Mouse (Mus musculus): Measurements from ENCODE around the gene Poc1b. TPM values are rescaled to one million over a fixed set of nuclear protein-coding genes. Genes with fewer than 3 reads are reported as not detected.

Poc1b gene
- polyA plus RNA-seq, 1 experiment, result 11.4 TPM

DNA sequence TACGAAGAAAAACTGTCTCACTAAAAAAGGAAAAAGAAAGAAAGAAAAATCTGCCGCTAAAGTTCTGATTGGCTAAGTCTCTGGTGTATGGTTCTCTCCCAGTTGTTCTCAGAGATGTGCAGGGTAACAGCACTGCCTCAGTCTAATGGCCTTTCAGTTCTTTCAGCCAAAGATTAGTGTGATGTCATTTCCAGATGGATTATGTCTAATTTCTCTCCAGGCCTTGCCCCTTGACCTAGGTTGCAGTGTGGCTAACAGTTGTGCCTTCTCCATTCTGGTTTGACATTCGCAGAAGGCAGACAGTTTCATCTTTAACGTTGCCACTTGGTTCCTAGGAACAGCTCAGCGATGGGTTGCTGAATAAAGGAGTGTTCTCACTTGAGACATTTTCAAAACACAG, 94.1 kb downstream of the Poc1b start:
- DNase-seq, result no peak
- H3K27ac ChIP-seq (ENCODE audit: control insufficient read depth, insufficient read depth, low read length), result no peak overlapping the region

DNA sequence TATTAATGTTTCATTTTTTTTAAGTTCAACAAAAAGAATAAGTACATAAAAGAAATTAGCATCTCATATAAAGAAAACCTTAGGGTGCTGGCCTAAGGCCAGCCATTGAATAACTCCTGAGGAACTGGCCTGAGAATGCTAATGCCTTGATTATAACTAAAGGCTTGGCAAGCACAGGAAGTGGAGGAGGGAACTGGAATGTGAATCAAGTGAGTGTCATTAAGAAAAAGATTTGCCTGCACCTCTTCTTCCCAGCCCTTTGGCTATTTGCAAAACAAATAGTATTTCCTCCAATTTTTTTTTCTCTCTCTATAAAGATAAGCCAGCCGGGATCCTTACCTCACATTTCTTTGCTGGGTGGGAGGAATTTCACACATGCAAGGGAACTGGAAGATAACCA, 95.0 kb downstream of the Poc1b start:
- no peak for DNase-seq
- 88% methylated on average over 1 of the region's 1 CpGs for WGBS
- H3K27ac ChIP-seq (ENCODE audit: control insufficient read depth, insufficient read depth, low read length), result no peak overlapping the region

More for the DNA sequence above, 94.1 kb downstream of the Poc1b start:
- WGBS, result 95% methylated on average over 5 of the region's 5 CpGs
- H3K36me3 ChIP-seq (ENCODE audit: control insufficient read depth, insufficient read depth, low read length), result no peaks in the 10 kb centered on the region
- no peak overlapping the region for H3K4me3 ChIP-seq (ENCODE audit: control insufficient read depth, insufficient read depth, low read length)
- TF ChIP-seq CTCF (IDR thresholded peaks at IDR 0.05; ENCODE audit: borderline replicate concordance, control insufficient read depth, extremely low read depth, insufficient read depth, low read length, poor library complexity), result no peak
- no peak for TF ChIP-seq POLR2A (IDR thresholded peaks at IDR 0.05; ENCODE audit: control insufficient read depth, extremely low read depth, insufficient read depth, low read length, poor library complexity)
- peaks cover 50% of the 10 kb centered on the region for H3K4me1 ChIP-seq (replicated peaks; ENCODE audit: control insufficient read depth, insufficient read depth, low read length)
- no peaks in the 10 kb centered on the region for H3K27me3 ChIP-seq (ENCODE audit: control insufficient read depth, insufficient read depth, low read length)

DNA sequence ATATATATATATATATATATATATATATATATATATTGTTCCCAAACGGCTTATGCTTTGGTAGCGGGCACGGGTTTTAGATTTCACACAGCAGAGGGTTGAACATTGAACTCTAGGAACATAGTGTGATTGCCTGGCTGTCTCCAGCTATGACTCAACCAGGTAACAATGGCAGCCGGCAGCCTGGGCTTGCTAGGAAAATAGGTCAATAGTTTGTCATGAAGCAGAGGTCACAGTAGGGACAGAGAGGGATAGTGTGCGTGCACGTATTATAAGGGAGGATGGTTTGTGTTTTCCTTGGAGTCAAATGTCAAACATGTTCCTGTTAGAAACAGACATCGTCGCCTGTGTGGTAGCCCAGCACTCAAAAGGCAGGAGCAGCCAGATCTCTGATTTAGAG, 95.5 kb downstream of the Poc1b start:
- WGBS, result 94% methylated on average over 8 of the region's 8 CpGs
- no peak for DNase-seq
- Histone ChIP-seq H3K27me3 (ENCODE audit: control insufficient read depth, insufficient read depth, low read length) (no peaks in the 10 kb centered on the region), H3K36me3 (ENCODE audit: control insufficient read depth, insufficient read depth, low read length) (no peaks in the 10 kb centered on the region), H3K27ac (ENCODE audit: control insufficient read depth, insufficient read depth, low read length) (no peak overlapping the region), H3K4me3 (ENCODE audit: control insufficient read depth, insufficient read depth, low read length) (no peak overlapping the region), H3K4me1 (replicated peaks; ENCODE audit: control insufficient read depth, insufficient read depth, low read length) (peaks cover 46% of the 10 kb centered on the region)
- TF ChIP-seq CTCF (IDR thresholded peaks at IDR 0.05; ENCODE audit: borderline replicate concordance, control insufficient read depth, extremely low read depth, insufficient read depth, low read length, poor library complexity) (no peak), POLR2A (IDR thresholded peaks at IDR 0.05; ENCODE audit: control insufficient read depth, extremely low read depth, insufficient read depth, low read length, poor library complexity) (no peak)

More for the DNA sequence above, 95.0 kb downstream of the Poc1b start:
- Histone ChIP-seq H3K27me3 (ENCODE audit: control insufficient read depth, insufficient read depth, low read length) (no peaks in the 10 kb centered on the region), H3K4me1 (replicated peaks; ENCODE audit: control insufficient read depth, insufficient read depth, low read length) (peaks cover 48% of the 10 kb centered on the region), H3K36me3 (ENCODE audit: control insufficient read depth, insufficient read depth, low read length) (no peaks in the 10 kb centered on the region), H3K4me3 (ENCODE audit: control insufficient read depth, insufficient read depth, low read length) (no peak overlapping the region)
- TF ChIP-seq CTCF (IDR thresholded peaks at IDR 0.05; ENCODE audit: borderline replicate concordance, control insufficient read depth, extremely low read depth, insufficient read depth, low read length, poor library complexity), result no peak

DNA sequence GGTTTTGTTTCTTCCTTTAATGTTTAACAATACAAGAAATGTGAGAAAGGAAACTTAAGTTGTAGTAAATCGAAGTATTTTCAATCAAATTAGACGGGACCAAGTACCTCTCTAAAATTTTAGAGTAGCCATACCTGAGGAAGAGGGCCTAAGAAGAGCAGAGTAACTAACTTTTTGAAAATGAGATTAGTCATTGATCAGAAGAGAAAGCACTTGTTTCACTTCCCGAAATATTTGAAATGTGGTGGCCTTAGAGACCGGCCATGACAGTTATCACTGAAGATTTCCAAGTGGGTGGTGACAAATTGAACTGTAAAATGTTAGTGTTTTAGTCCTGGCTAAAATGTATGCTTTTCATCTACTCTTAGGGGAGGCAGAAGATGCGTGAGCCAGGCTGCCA, 96.3 kb downstream of the Poc1b start:
- H3K27ac ChIP-seq (ENCODE audit: control insufficient read depth, insufficient read depth, low read length), result no peak overlapping the region
- no peak for DNase-seq
- WGBS, result 81% methylated on average over 5 of the region's 5 CpGs
- H3K4me1 ChIP-seq (replicated peaks; ENCODE audit: control insufficient read depth, insufficient read depth, low read length), result peaks cover 42% of the 10 kb centered on the region
- H3K36me3 ChIP-seq (ENCODE audit: control insufficient read depth, insufficient read depth, low read length), result no peaks in the 10 kb centered on the region
- TF ChIP-seq POLR2A (IDR thresholded peaks at IDR 0.05; ENCODE audit: control insufficient read depth, extremely low read depth, insufficient read depth, low read length, poor library complexity) (no peak), CTCF (IDR thresholded peaks at IDR 0.05; ENCODE audit: borderline replicate concordance, control insufficient read depth, extremely low read depth, insufficient read depth, low read length, poor library complexity) (no peak)
- no peaks in the 10 kb centered on the region for H3K27me3 ChIP-seq (ENCODE audit: control insufficient read depth, insufficient read depth, low read length)
- no peak overlapping the region for H3K4me3 ChIP-seq (ENCODE audit: control insufficient read depth, insufficient read depth, low read length)

DNA sequence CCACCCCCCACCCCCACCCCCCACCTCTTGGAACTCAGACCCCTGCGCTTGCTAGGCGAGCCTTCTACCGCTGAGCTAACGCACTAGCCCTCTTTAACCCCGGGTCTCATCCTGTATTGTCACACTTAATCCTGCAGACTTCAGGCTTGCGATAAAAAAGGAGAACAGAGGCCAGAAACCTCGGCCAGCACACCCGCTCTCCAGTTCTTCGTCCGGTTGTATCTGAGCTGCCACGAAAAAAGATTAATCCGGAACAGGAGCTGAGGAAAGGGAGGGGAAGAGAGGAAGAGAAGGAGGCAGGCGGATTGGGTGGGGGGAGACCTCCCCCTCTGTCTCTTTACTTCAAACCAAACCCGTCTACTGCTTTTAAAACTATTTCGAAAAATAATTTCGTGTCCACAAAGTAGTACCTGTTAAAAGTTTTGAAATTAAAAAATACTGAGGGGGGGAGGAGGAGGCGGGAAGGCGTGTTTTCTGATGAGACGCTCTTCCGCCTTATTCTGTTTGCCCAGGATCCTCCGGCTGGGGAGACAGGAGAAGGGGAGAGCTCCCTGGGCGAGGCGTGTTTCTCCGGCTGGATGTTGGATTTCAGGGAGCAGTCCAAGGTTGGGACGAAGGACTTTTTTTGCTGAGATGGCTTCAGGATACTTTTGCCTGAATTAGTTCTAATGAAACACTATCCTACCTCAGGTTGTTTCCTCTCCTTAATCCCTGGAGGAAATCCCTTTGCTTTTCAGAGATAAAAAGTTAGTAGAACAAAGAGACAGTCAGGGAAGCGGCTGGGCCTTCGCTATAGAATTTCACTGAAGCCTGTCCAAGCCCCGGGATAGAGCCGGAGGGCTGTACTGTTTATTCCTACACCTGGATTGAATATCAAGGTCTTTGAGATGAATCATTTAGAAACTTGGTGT, 97.0 kb downstream of the Poc1b start:
- H3K36me3 ChIP-seq (ENCODE audit: control insufficient read depth, insufficient read depth, low read length), result no peaks in the 10 kb centered on the region
- no peak for TF ChIP-seq POLR2A (IDR thresholded peaks at IDR 0.05; ENCODE audit: control insufficient read depth, extremely low read depth, insufficient read depth, low read length, poor library complexity)
- no peak for TF ChIP-seq CTCF (IDR thresholded peaks at IDR 0.05; ENCODE audit: borderline replicate concordance, control insufficient read depth, extremely low read depth, insufficient read depth, low read length, poor library complexity)
- H3K27me3 ChIP-seq (ENCODE audit: control insufficient read depth, insufficient read depth, low read length), result no peaks in the 10 kb centered on the region
- WGBS, result 34% methylated on average over 29 of the region's 29 CpGs
- H3K27ac ChIP-seq (ENCODE audit: control insufficient read depth, insufficient read depth, low read length), result peak overlapping the region; percentile 35; the same call in 1 of the 2 replicates
- H3K4me3 ChIP-seq (ENCODE audit: control insufficient read depth, insufficient read depth, low read length), result peak overlapping the region; percentile 31
- no peak for DNase-seq
- H3K4me1 ChIP-seq (replicated peaks; ENCODE audit: control insufficient read depth, insufficient read depth, low read length), result peaks cover 39% of the 10 kb centered on the region

DNA sequence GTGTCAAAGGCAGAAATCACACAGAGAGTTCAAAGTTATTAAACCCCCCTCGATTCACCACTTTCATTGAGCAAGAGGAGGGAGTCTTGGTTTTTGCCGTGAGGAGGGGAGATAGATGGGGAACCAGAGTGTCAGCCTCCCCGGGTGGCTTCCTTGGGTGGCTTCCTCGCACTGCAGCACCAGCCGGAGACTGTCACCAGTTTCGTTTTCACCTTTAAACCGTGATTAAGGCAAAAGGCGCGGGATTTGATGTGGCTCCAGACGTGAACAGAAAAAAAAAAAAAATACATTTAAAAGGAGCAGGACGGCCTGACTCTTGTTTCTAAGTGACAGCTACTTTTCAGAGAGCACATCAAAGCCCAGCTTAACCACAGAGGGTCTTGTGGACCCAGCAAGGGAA, 97.7 kb downstream of the Poc1b start:
- TF ChIP-seq POLR2A (IDR thresholded peaks at IDR 0.05; ENCODE audit: control insufficient read depth, extremely low read depth, insufficient read depth, low read length, poor library complexity) (no peak), CTCF (IDR thresholded peaks at IDR 0.05; ENCODE audit: borderline replicate concordance, control insufficient read depth, extremely low read depth, insufficient read depth, low read length, poor library complexity) (no peak)
- under 1% methylated on average over 11 of the region's 11 CpGs for WGBS
- no peaks in the 10 kb centered on the region for H3K27me3 ChIP-seq (ENCODE audit: control insufficient read depth, insufficient read depth, low read length)
- no peaks in the 10 kb centered on the region for H3K36me3 ChIP-seq (ENCODE audit: control insufficient read depth, insufficient read depth, low read length)
- peak; percentile 51 for DNase-seq
- H3K4me1 ChIP-seq (replicated peaks; ENCODE audit: control insufficient read depth, insufficient read depth, low read length), result peaks cover 38% of the 10 kb centered on the region
- H3K27ac ChIP-seq (ENCODE audit: control insufficient read depth, insufficient read depth, low read length), result peak overlapping the region; percentile 35; the same call in 1 of the 2 replicates
- H3K4me3 ChIP-seq (ENCODE audit: control insufficient read depth, insufficient read depth, low read length), result peak overlapping the region; percentile 37

Measured in thymus, adult 2 months (tissue).